Mouse (Mus musculus): ENCODE measurements around the gene Cyp4f13. TPM values are rescaled to one million over a fixed set of nuclear protein-coding genes. Genes with fewer than 3 reads are reported as not detected.

Cyp4f13 gene
- total RNA-seq, 2 experiments from 2014 or later = 16.8 to 20.7 TPM

- intact Hi-C loops (cut with DNase I) = no loop called here
- Histone ChIP-seq H3K27ac (no peak overlapping the region), H3K4me3 (no peak overlapping the region)
- TF ChIP-seq CTCF (IDR thresholded peaks at IDR 0.05) = peak; percentile 35
- DNase-seq (ENCODE audit: extremely low spot score in 1 of 2, low spot score in 2 of 2) = no peak
Observed at GRCm38 (mm10) chr17:32904414-32904813, 42.8 kb downstream of the Cyp4f13 start.

- no peak for DNase-seq (ENCODE audit: extremely low spot score in 1 of 2, low spot score in 2 of 2)
- intact Hi-C loops (cut with DNase I) = no loop called here
- Histone ChIP-seq H3K27ac (no peak overlapping the region), H3K4me3 (no peak overlapping the region)
- no peak for TF ChIP-seq CTCF (IDR thresholded peaks at IDR 0.05)
Observed at GRCm38 (mm10) chr17:32901751-32902525, 45.3 kb downstream of the Cyp4f13 start.

- DNase-seq (ENCODE audit: extremely low spot score in 1 of 2, low spot score in 2 of 2) = no peak
- H3K27ac ChIP-seq = no peak overlapping the region
- no peak overlapping the region for H3K4me3 ChIP-seq
- no peak for TF ChIP-seq CTCF (IDR thresholded peaks at IDR 0.05)
- intact Hi-C loops (cut with DNase I) = loop anchor here (10.0 kb wide), 1 partner anchor 261 kb away; no protein-coding TSS in a partner anchor
Observed at GRCm38 (mm10) chr17:32895421-32895820, 51.8 kb downstream of the Cyp4f13 start.

GRCm38 (mm10) chr17:32893901-32894300 is 53.3 kb downstream of the Cyp4f13 start:
- intact Hi-C loops (cut with DNase I) = loop anchor here (5.0 to 10.0 kb wide), 2 partner anchors 63 to 259 kb away; no protein-coding TSS in a partner anchor
- Histone ChIP-seq H3K27ac (no peak overlapping the region), H3K4me3 (no peak overlapping the region)
- no peak for DNase-seq (ENCODE audit: extremely low spot score in 1 of 2, low spot score in 2 of 2)
- TF ChIP-seq CTCF (IDR thresholded peaks at IDR 0.05) = no peak

GRCm38 (mm10) chr17:32891239-32892180 is 55.7 kb downstream of the Cyp4f13 start, which contains the start of gene Zfp870:
Zfp870 (minus strand) TSS chr17:32891642.
- intact Hi-C loops (cut with DNase I) = loop anchor here (2.0 to 10.0 kb wide), 3 partner anchors 61 to 257 kb away; partner anchors contain the start of gene Zfp799
- TF ChIP-seq CTCF (IDR thresholded peaks at IDR 0.05) = peak; percentile 40
- H3K27ac ChIP-seq = peak within 1 kb of the TSS; percentile 89
- H3K4me3 ChIP-seq = peak within 1 kb of the TSS; percentile 82
- DNase-seq (ENCODE audit: extremely low spot score in 1 of 2, low spot score in 2 of 2) = peak; percentile 81 to 85

GRCm38 (mm10) chr17:32890852-32891238 is 56.4 kb downstream of the Cyp4f13 start:
- H3K4me3 ChIP-seq = peak overlapping the region; percentile 82
- peak overlapping the region; percentile 89 for H3K27ac ChIP-seq
- intact Hi-C loops (cut with DNase I) = loop anchor here (2.0 to 10.0 kb wide), 3 partner anchors 60 to 256 kb away; partner anchors contain the start of gene Zfp799
- DNase-seq (ENCODE audit: extremely low spot score in 1 of 2, low spot score in 2 of 2) = no peak
- no peak for TF ChIP-seq CTCF (IDR thresholded peaks at IDR 0.05)

- TF ChIP-seq CTCF (IDR thresholded peaks at IDR 0.05) = no peak
- intact Hi-C loops (cut with DNase I) = loop anchor here (2.0 to 10.0 kb wide), 3 partner anchors 59 to 255 kb away; partner anchors contain the start of gene Zfp799
- Histone ChIP-seq H3K27ac (no peak overlapping the region), H3K4me3 (no peak overlapping the region)
- DNase-seq (ENCODE audit: extremely low spot score in 1 of 2, low spot score in 2 of 2) = no peak
Observed at GRCm38 (mm10) chr17:32889611-32890010, 57.6 kb downstream of the Cyp4f13 start.

GRCm38 (mm10) chr17:32880320-32881218 is 66.6 kb downstream of the Cyp4f13 start:
- no peak overlapping the region for H3K27ac ChIP-seq
- intact Hi-C loops (cut with DNase I) = no loop called here
- TF ChIP-seq CTCF (IDR thresholded peaks at IDR 0.05) = no peak
- H3K4me3 ChIP-seq = no peak overlapping the region
- DNase-seq (ENCODE audit: extremely low spot score in 1 of 2, low spot score in 2 of 2) = no peak

GRCm38 (mm10) chr17:32878773-32879172 is 68.4 kb downstream of the Cyp4f13 start:
- TF ChIP-seq CTCF (IDR thresholded peaks at IDR 0.05) = no peak
- Histone ChIP-seq H3K27ac (no peak overlapping the region), H3K4me3 (no peak overlapping the region)
- DNase-seq (ENCODE audit: extremely low spot score in 1 of 2, low spot score in 2 of 2) = no peak
- intact Hi-C loops (cut with DNase I) = no loop called here

GRCm38 (mm10) chr17:32877471-32878171 is 69.6 kb downstream of the Cyp4f13 start:
- no peak overlapping the region for H3K4me3 ChIP-seq
- DNase-seq (ENCODE audit: extremely low spot score in 1 of 2, low spot score in 2 of 2) = no peak
- TF ChIP-seq CTCF (IDR thresholded peaks at IDR 0.05) = no peak
- intact Hi-C loops (cut with DNase I) = no loop called here
- H3K27ac ChIP-seq = no peak overlapping the region

Other genes with a start within 250 kb of the Cyp4f13 start
- gene Zfp871, start 159.1 kb downstream of the Cyp4f13 start, total RNA-seq (2021) = 10 to 100 TPM; 82.0 to 84.9 TPM
- 1 to 10 TPM; 6.3 to 6.5 TPM for gene Zfp811, start 137.5 kb downstream of the Cyp4f13 start, total RNA-seq (2021)
- 10 to 100 TPM; 28.4 to 31.1 TPM for gene Zfp799, start 117.1 kb downstream of the Cyp4f13 start, total RNA-seq (2021)
- 10 to 100 TPM in 1 of 2 experiments, 1 to 10 TPM in 1; 9.9 to 10.1 TPM for gene Zfp870, start 55.8 kb downstream of the Cyp4f13 start, total RNA-seq (2021)
- 1 to 10 TPM; 5.2 to 5.3 TPM for gene Cyp4f14, start 30.1 kb downstream of the Cyp4f13 start, total RNA-seq (2021)
- gene Zfp472, start 18.4 kb upstream of the Cyp4f13 start, total RNA-seq (2021) = 1 to 10 TPM; 4.5 to 6.0 TPM
- gene Zfp952, start 45.7 kb upstream of the Cyp4f13 start, total RNA-seq (2021) = 10 to 100 TPM; 15.3 to 15.5 TPM
- gene Zfp763, start 86.0 kb upstream of the Cyp4f13 start, total RNA-seq (2021) = 10 to 100 TPM; 19.0 to 23.5 TPM
- gene 4921501E09Rik, start 120.7 kb upstream of the Cyp4f13 start, total RNA-seq (2021) = under 1 TPM in 1 of 2 experiments, not detected in 1; 0.12 TPM
- 10 to 100 TPM; 19.1 to 21.6 TPM for gene Zfp563, start 141.9 kb upstream of the Cyp4f13 start, total RNA-seq (2021)
- 1 to 10 TPM; 4.2 to 5.1 TPM for gene Morc2b, start 192.3 kb upstream of the Cyp4f13 start, total RNA-seq (2021)
- gene Olfr55, start 221.0 kb upstream of the Cyp4f13 start, total RNA-seq (2021) = not detected
- gene Olfr239, start 243.9 kb upstream of the Cyp4f13 start, total RNA-seq (2021) = not detected

Data from left cerebral cortex, adult 2 months (tissue).